Mouse (Mus musculus) fibroblast of lung, adult 2 months (primary cell): ENCODE data around the gene Unc13a.
A peak's percentile ranks its signal among the peaks of the same experiment; 100 is the strongest.
"Not testable (repeated sequence)": the region's sequence is repeated elsewhere in the genome, so short reads cannot be mapped to it uniquely, and the experiment has no call there.

Source experiments
- DNase-seq: peaks from one replicate; pipeline ENCODE4 v3.0.0-alpha.2; 2011; ENCODE audit warnings: low read depth

Gene Unc13a

DNA sequence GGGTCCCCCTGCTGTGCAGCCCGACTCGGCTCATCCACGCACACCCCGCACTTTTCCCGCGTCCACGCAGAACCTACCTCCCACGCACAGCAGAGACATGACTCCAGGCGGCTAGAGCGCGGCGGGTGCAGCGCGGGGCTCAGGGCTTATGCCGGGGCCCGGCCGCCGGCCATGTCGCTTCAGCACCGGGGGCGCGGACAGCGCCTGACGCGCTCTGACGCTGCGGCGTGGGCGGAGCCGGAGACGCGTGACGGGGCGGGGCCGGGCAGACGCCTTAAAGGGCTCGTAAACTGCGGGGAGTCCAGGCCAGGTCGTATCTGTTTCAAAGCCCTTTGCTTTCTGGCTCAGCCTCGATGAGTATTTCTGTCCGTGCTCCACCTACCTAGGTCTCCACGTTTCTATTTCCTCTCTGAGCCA, at the start of gene Unc13a:
TSS of gene Unc13a (minus strand) at position 209 of the 417 bp plus-strand sequence.
- no peak for DNase-seq

DNA sequence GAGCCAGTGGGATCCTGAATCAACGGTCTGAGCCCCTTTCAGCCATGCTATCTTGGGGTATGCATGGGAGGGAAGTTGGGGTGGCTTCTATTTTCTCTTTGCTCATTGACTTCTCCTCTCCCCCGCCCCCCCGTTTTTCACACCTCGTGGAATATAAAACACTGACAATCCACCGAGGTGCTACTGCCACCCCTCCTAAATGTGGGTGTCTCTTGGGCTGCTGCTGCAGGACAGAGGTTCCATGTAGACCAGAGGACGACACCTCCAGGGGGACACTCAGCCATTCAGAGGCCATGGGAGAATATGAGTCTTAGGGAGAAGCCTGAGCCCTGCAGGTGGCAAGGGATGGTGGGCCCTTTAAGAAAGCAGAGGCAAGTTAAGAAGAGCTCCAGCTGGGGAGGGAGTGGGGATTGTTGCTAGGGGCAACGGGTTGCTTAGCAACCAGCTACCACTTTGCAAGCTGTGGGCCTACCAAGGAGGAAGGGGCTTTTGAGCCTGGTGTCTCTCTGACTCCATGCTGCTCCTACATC, 48.4 kb upstream of the Unc13a start:
- DNase-seq = no peak

DNA sequence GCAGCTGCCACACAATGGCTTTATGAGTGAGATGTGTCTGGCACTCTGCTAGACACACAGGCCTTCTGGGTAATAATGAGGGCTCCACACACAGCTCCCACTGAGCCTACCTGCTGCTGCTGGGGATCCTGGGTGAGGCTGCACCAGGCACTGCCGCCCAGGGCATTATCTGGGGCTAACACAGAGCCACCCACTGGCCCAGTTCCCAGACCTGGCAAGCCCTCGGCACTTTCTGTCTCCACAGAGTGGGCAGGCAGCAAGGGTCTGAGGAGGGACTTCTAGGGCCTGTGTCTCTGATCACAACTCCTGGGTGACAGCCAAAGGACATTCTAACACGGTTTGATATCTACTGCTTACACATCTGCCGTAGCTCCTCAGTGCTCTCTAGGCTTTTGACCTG, 47.7 kb upstream of the Unc13a start:
- DNase-seq = no peak

DNA sequence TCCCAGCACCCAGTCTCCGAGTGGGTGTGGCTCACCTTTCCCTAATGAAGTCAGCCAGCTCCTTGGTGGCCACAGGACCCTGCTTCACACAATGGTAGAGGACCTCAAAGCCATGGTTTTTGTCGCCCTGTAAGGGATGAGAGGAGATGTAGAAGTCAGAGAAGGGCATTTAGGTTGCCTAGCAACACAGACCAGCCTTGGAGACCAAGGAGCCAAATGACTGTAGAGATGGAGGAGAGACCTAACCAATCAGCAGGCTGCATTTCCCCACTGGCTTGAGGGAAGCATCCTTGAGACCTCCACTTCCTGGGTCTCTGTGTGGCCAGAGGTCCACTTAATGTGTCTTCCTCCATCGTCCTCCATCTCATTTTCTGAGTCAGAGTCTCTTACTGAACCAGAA, 46.7 kb upstream of the Unc13a start:
- DNase-seq = no peak

DNA sequence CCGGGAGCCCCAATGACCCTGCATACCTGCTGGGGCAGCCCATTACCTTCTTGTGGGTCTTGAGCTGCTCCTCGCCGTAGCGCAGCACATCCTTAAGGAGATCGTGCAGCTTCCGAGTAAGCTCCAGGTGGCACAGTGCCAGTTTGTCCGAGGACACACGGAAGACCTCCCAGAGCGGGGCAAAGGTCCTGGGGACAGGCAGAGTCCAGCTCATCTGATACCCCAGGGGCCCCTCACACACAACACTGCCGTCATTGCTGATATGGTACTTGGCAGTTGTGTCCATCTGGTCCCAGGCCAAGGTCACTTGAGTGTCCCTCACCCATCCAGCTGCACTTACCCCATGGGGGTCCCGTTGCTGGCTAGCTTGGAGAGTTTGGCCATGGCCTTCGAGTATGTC, 45.5 kb upstream of the Unc13a start:
- DNase-seq = no peak

DNA sequence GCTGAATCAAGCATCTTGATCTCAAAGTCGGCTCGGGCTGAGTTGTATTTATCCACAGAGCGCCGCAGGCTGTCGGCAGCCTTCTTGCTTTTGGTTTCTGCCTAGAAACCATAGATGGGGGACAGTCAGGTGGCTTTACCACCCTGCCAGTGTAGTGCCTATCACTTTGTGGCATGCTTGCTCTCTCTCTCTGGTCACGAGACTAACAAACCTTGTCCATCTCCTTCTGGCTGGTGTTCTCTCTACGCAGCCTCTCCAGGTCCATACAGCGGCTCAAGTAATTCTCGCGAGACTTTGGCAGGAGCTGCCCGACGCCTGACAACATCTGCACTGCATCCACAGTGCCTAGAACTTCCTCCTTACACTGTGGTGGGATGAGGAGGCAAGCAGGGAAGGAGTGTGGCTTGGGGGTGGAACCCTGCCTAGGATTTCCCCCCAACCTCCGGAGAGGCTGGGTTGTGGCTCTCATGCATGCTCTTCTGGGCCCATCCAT, 45.0 kb upstream of the Unc13a start:
- DNase-seq = no peak

DNA sequence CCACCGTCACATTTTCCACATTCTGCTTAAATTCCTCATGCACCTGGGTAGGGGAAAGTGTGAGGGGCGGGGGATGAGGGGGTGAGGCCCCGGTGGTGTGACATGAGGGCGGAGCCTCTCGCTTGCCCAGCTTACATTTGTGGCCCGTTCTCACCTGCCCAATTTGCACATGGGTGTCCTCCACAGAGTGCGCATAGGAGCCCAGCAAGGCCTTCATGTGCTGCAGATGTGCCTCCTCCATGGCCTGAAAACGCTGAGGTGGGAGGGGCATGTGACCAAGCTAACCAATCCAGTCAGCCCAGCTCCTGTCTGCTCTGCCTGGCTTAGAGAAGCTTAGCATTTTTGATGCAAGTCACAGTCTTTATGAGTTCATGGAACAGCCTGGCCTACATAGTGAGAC, 44.0 kb upstream of the Unc13a start:
- DNase-seq = no peak

DNA sequence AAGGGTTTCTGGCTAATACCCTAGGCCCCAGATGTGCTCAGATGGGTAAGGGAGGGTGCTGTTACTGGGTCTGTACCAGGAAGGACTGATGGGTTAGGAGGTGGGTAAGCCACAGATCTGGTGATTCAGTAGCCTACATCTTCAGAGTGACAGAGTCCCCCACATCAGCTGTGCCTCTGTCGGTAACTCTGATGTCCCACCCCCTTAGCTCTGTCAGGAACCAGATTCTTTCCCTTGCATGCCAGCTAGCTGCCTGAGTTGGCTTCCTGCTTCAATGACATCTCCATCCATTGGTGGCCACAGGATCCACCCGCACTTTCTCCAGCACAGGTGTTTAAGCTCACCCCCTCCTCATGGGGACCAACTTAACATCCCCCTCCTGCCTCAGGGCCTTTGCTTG, 40.0 kb upstream of the Unc13a start:
- no peak for DNase-seq

DNA sequence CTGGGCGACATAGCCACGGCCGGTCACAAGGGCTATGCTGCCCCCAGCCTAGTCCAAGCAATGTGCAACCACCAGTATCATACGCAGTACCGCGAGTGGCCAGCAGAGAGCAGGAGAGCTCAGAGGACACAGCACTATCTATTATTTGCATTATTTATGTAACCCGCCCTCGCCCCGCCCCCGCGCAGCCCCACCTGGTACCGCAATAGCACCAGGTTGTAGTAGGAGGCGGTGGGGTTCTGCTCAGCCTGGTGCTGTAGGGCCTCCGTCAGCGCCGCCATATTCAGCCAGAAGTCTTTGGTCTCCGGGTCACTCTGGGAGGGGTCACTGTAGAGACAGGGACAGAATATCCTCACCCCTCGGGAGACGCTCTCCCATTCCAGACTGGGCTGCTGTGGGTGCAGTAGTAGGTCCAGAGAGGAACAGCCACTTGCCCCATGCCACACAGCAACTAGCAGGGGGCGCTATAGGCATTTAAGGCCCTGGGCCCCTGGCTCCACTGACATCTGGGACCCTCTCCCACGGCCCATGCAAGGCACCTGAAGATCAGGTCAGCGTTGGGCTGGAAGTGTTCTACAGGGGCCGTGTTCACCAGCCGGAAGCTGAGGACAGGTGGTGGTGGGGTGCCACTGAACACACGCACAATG, 38.4 kb upstream of the Unc13a start:
- no peak for DNase-seq

DNA sequence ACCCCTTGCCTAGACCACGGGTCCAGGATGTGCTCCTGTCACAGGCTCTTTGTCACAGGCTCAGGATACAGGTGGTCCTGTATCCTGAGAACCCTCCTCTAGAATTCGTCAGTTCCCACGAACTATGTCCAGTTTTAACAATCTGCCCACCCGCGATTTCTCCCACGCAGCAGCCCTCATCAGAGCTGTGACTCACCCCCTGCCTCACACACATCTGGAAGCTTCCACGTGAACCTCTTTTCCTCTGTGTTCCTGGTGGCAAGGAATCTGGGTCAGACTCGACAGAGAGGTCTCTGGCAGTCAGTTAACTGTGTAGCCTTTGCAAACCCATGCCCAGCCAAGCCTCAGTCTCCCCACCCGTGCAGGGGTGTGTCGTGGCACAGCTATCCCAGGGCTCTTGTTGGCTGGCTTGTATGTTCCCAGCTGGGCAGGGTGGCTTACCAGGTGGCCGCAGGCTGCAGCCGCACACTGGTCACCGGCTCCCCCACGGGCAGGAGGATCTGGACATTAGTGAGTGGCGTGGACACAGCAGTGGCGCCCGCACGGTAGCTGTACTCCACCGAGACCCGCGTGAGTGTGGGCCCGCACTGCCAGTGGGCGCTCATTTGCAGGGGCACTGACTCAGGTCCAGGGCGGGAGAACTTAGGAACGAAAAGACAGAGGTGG, 37.7 kb upstream of the Unc13a start:
- peak; percentile 33 for DNase-seq

DNA sequence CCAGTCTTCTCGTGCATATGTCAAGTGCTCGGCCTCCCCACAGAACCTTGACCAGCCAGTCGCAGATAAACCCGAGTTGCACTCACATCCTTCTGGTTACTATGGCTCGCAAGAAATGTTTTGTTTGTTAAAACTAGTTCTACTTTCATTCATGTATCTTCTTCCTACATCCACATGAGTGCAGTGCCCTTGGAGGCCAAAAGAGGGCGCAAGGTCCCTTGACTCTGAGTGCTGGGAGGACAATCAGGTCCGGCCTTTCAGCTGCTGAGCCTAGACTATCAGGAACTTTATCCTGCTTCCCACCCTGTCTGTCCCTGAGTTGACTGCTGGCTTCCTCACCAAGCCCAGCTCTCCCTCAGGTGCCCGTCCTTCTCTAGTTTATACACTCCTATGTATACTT, 36.3 kb upstream of the Unc13a start:
- DNase-seq = no peak

DNA sequence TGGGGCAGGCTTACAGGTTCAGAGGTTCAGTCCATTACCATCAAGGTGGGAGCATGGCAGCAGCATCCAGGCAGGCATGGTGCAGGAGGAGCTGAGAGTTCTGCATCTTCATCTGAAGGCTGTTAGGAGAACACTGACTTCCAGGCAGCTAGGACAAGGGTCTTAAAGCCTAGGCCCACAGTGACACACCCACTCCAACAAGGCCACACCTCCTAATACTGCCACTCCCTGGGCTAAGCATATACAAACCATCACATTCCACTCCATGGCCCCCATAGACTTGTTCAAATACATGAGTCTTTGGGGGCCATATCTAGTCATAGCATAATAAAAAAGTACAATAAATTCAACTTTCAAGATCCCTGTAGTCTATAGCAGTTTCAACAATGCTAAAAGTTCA, 31.8 kb upstream of the Unc13a start:
- DNase-seq = not testable (repeated sequence)

DNA sequence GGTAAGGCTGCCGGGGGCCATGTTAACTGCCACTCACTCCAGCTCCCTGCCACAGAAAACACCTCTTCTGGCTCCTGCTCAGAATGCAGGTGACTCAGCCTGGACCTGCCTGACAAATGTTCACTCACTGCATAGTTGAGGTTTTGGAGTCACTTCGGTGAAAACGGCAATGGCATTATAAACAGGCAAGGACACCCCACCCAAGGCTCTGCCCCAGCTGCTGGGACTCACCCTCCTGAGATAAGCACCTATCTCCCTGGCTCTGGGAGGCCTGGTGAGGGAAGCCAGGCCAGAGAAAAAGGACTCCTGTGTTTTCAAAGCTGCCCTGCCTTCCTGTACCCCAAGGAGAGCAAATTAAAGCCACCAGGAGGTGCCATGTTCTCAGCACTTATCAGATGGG, 31.4 kb upstream of the Unc13a start:
- no peak for DNase-seq

DNA sequence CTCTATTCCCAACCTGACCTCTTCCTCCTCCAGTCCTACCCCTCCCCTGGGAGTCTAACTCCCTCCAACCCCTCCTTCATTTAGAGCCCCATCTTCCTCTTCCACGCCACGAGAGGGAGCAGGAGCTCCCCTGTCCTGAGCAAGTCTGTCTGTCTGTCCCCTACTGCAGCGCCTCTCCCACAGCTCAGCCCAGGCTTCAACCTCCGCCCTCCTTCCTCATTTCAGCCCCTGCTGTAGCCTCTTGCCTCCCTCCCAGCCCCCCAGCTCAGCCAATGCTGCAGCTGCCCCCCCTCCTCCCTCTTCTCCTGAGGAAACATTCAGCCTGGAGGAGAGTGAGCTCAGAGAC, 30.5 kb upstream of the Unc13a start:
- DNase-seq = no peak

DNA sequence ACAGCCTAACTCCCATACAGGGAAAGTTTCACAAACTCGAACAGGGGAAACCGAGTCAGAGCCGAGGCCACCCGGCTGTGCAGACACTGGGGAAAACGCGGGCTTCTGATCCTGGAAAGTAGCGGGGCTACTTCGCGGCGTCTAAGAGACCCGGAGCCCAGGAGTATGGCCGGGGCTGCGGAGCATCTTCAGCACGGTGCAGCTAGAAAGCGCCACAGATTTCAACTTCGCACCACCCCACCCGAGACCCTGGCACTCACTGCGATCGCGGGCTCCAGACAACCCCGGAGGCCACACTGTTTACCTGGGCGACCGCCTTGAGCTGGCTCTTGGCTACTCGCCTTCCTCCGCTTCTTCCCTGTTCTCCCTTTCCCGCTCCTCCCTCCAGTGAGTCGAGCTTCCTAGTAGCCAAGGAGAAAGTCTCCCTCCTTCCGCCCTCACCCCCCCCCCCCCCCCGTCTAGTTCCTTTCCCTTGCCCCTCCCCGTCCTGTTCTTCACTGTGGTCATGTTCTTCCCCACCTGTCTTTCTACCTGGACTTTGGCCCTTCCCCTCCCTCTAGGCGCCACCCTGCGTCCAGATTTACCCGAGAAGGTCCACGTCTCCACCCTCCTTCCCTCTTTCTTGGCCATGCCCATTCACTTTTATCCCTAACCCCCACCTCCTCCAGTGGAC, 30.0 kb upstream of the Unc13a start, which contains the start of gene B3gnt3:
TSS of gene B3gnt3 (minus strand) at position 376 of the 673 bp plus-strand sequence.
- no peak for DNase-seq

DNA sequence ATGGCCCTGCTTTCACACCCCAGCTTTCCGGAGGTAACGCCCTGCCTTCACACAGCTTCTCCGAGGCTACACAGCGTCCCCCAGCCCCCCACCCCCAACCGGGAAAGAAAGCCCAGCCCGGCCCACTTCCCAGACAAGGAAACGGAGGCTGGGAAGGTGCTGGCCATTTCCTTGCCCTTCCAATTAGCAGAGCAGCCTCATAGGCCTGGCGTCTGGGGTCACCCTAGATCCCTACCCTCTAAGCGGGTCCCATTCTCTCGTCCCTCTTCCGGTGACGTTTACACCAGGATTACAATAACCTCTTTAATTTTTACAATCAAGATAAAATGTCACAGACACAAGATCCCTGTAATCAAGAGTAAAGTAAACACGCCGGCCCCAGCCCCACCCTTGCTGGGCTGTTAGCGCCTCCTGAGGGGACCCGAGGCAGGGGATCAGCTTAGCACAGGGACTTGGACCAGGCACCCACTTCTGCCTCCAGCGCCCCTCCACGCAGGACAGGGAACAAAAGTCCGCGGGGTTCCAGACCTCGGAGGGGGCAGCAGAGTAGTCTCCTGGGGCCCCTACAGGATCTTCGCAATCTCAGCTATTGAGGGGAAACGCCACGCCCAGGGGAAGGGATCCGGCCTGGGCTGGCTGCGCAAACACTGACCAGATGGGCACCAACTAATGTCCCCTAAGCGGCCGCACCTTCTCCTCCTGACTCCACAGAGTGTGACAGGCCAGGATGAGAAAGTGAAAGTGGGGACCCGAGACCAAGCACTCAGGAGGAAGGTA, 29.1 kb upstream of the Unc13a start:
- no peak for DNase-seq

DNA sequence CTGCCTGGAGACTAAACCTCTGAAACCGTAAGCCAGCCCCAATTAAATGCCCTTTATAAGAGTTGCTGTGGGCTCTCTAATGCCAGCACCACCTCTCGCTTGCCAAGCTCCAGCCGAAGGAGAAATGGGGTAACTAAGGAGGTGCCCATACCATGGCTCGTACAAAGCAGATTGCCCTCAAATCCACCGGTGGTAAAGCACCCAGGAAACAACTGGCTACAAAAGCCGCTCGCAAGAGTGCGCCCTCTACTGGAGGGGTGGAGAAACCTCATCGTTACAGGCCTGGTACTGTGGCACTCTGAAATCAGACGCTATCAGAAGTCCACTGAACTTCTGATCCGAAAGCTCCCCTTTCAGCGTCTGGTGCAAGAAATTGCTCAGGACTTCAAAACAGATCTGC, 23.9 kb upstream of the Unc13a start:
- not testable (repeated sequence) for DNase-seq

DNA sequence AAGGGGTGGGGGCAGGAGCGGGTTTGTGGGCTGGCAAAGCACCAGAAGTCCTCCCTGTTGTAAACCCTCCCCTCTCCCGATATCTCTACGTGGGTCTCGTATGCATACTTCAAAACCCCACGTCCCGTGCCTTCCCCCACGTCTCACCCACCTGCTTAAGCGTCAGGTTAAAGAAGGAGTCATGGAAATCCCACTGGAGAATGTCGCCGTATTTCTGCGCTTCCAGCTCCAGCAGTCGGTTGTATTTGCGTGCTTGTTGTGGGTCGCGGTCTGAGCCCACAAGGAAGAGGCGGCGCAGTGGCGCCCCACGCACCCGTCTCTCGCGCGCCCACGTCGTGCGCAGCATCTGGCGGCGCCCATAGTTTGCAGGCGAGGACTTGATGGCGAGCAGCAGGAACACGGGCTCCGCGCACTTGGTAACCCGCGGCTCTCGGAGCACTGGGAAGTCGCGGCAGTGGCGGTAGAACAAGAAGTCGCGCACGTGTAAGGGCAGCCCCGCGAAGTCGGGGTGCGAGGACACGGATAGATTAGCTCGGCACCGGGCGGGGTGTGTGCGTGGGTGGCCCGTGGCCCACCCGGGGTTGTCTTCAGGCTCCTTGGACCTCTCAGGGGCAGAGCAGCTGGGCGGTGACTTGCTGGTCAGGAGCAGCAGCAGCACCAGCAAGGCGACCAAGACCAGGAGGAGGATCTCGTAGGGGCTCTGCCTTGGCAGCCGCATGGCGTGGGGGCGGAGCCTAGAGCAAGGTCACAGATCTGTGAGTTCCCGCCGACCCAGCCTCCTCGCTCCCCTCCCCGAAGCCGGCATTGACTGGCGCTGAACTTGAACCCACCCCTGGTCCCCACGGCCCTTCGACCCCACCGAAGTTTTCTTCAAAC, 21.8 kb upstream of the Unc13a start:
- no peak for DNase-seq

DNA sequence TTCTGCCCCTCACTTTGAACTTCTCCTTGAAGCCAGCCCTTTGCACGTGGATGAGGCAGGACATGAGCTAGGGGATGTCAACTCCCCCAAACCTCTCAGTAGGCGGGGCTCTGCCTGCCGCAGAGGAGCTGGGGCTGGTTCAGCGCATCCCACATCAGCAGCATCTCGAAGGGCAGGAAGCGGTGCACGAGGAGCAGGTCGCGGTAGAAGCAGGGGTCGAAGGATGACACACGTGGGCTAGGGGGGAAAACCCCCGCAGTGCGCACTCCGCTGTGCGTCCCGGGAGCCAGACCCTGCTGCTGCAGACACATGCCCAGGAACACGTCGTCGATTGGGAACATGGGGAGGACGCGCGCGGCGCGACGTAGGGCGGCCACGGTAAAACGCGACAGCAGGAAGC, 21.0 kb upstream of the Unc13a start:
- no peak for DNase-seq

DNA sequence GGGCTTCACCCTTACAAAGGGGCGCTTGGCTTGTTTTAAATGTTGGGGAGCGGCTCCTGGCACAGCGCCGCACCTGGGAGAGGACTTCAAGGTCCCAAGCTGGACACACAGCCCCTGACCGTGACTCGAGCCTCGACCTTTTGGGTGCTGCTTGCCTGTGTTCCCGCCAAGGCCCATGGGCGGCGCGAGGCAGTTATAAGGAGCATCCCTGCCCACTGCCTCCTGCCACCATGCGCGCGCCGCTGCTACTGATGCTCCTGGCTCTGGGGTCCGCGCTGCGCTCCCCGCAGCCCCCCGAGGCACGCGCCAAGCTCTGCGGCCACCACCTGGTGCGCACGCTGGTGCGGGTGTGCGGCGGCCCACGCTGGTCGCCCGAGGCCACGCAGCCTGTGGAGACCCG, 17.5 kb upstream of the Unc13a start, which contains the start of gene Insl3:
TSS of gene Insl3 (plus strand) at position 187 of the 400 bp plus-strand sequence.
- DNase-seq = no peak

DNA sequence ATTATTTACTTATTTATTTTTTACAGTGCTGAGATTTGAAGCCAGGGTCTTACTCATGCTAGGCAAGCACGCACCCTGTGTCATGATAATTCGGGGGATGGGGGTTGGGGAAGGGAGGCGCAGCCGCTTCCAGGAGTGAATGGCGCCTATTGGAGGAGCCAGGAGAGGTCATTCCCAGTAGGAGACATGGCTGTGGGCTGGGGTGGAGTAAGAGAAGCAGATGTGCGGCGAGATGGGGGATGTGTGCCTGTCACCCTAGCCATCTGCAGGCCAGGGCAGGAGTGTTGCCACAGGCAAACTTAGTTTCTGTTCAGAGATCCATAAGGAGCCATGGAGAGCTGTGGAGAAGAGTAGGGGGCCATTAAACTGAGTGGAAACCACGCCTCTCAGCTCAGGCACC, 16.1 kb upstream of the Unc13a start:
- no peak for DNase-seq
